Mouse (Mus musculus) cerebral cortex, adult 2 months (tissue): Measurements from ENCODE around the gene Spon1.

ENCODE experiments used
- WGBS: fragments of 180-500 bp; shearing (Covaris S2); methylation state at CpG from one replicate; pipeline ENCODE4 v1.1.7; 2018; 5-methylcytosine and 5-hydroxymethylcytosine counted together

Gene Spon1

DNA sequence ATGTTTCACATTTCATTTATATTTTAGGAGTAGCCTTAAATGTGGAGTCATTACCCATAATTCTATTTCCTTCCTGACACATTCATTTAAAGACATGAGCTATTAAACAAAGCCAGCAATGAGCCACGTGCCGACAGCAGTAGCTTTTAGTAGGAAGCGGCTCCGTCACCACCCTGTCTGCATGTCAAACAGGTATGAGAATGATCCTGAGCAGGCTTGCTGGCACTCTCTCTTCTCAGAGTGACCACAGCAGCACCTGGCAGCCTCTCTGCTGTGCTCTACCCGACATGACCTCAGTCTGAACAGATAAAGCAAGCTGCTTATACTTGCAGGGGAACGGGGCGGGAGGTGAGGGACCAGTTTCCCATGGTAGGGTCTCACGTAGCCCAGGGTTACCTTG, 297.7 kb downstream of the Spon1 start:
- WGBS = 39% methylated on average over 8 of the region's 8 CpGs

DNA sequence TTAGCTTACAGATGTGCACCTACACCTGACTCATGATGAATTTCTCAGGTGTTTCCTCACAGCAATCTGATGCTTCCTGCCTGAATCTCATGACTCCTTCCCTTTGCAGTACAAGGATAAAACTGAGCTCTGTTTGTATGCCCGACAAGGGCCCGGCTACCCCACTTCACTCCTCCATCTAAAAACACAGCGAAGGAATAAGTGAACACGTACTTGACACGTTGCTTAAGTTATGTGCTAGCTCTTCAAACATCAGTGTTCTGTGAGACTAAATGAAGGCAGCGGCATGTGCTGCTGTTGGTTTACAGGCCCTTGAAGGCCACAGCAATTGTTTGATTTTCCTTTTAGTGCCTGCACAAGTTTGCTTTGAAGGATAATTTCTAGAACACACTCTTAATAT, 298.2 kb downstream of the Spon1 start:
- 55% methylated on average over 6 of the region's 6 CpGs for WGBS

DNA sequence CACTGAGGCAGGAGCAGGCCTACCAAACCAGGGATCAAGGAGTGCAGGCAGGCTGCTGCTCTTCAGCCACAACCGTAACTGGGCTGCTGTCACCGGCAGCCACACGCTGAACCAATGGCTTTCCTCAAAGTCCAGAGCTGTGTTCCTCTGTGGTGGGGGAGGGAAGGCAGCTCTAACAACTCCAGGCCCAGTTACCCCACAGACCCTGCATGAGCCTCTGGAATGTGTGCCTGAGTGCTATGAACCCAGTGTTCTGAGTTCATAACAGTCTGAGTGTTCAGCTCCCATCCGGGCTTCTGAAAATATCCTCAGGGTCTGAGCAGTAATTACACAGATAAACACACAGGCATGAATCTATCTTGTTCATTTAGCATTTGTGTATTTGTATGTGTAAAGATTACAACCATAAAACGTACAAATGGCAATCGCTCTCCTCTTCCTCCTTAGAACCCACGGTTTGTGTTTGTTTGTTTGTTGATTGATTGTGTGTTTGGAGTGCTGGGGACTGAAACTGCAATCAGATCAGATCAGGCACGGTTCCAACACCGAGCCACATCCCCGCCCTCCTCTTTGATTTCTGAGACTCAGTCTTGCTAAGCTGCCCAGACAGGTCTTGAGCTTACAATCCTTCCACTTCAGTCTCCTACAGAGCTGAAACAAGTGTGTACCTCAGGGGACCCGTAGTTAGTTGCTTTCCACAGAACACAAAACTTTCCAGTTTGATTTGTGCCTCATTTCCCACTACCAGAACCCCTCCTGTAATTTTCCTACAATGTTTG, 299.8 kb downstream of the Spon1 start:
- WGBS = 43% methylated on average over 11 of the region's 11 CpGs

GRCm38 (mm10) chr7:114066529-114067178, 300.9 kb downstream of the Spon1 start:
- whole genome bisulfite sequencing = 8% methylated on average over 14 of the region's 14 CpGs

DNA sequence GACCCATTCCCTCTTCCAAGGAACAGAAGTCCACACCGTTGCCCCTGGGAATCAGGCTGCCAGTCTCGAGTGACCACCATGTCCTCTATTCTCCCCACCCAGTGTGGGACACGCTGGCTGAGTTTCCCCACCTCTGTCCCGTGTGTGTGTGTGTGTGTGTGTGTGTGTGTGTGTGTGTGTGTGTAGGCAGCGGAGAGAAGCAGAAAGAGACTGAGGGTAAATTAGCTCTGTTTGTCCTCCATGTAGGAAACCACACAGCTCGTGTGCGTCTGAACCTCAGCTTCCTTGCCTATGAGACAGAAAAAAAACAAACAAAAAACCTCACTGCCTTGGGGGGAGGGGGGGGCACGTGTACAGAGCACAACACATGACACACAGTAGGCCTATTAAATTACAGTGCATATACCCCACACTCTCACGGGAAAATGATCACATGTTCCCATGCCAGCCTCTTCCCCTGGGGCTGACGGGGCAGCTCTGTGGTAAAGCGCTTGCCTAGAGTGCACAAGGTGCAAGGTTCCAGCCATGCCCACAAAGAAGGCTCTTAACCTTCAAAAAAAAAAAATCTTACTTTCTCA, 303.2 kb downstream of the Spon1 start:
- 69% methylated on average over 11 of the region's 11 CpGs for WGBS

- 79% methylated on average over 11 of the region's 11 CpGs for WGBS
Measured at GRCm38 (mm10) chr7:114069726-114070457, 304.1 kb downstream of the Spon1 start.

DNA sequence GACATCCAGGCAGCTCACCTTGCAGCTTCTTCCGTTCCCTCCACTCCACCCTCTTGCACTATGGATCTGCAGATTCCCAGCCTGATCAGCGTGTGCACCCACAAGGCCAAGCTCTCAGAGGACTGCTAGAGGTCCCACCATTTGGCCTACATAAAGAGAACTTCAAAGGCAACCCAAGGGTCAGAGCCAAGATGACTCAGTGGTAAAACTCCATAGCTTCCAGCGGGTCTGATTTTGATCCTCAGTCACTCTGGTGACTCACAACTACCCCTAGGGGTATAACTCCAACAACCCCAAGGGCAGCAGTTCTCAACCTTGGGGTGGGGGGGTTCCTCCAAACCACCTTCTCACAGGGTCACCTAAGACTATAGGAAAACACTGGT, 304.7 kb downstream of the Spon1 start:
- WGBS = 88% methylated on average over 3 of the region's 3 CpGs

DNA sequence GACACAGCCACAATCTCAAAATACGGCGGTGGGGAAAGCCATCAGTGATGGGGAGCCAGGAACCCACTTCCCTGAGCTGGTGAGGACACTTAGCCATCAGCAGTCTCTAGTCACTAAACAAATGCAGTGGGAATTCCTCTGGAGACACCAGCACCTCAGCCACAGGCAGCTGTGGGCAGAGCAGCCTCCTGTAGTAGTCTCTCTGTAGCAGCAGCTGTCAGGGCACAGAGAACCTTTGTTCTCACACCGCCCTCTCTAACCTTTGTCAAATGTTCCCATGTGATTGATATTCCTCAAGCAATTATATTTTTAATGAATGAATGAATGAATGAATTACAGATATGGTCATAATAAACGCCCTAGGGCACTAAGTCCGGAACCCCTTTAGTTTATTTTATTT, 305.6 kb downstream of the Spon1 start:
- 74% methylated on average over 5 of the region's 5 CpGs for WGBS

- WGBS = 26% methylated on average over 13 of the region's 13 CpGs
Measured at GRCm38 (mm10) chr7:114071851-114072616, 306.2 kb downstream of the Spon1 start.

GRCm38 (mm10) chr7:114074133-114074532, 308.3 kb downstream of the Spon1 start:
- 88% methylated on average over 7 of the region's 7 CpGs for WGBS

GRCm38 (mm10) chr7:114074595-114074994, 308.8 kb downstream of the Spon1 start:
- 92% methylated on average over 2 of the region's 2 CpGs for WGBS

- WGBS = 90% methylated on average over 4 of the region's 4 CpGs
Measured at GRCm38 (mm10) chr7:114079343-114079742, 313.5 kb downstream of the Spon1 start.

GRCm38 (mm10) chr7:114080250-114080649, 314.5 kb downstream of the Spon1 start:
- WGBS = 95% methylated on average over 5 of the region's 5 CpGs

GRCm38 (mm10) chr7:114081633-114082420, 316.0 kb downstream of the Spon1 start:
- WGBS = 53% methylated on average over 21 of the region's 21 CpGs

GRCm38 (mm10) chr7:114083088-114083487, 317.3 kb downstream of the Spon1 start:
- WGBS = 93% methylated on average over 2 of the region's 2 CpGs

- WGBS = 77% methylated on average over 3 of the region's 3 CpGs
Measured at GRCm38 (mm10) chr7:114083760-114084159, 318.0 kb downstream of the Spon1 start.

DNA sequence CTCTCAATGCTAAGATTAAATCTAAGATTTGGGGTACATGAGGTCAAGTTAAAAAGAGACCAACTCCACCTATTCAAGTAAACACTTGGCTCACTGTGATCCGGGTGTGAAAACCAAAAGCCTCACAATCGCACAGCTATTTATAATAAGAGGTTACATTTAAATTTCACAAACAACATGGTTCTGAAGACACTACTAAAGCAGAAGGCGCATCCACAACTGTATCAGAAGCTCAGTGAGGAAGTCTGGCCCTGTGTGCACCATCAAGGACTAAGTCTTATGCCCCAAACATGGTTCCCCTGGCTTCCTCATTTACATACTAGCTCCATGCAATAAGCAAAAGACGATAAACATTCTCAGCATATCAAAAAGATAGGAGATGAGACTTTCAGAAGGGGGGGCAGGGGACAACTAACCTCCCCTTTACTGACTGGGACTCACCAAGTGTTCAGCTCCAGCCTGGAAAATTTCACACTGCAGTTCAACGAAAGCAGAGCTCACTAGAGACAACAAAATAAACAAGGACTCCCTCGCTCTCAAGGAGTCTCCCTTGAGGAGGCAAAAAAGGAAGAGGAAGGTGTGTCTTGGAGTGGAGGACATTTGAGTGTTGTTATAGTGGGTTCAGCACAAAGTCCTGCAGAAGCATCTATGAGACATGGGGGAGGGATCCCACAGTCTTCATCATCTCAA, 320.4 kb downstream of the Spon1 start:
- 54% methylated on average over 6 of the region's 6 CpGs for WGBS

DNA sequence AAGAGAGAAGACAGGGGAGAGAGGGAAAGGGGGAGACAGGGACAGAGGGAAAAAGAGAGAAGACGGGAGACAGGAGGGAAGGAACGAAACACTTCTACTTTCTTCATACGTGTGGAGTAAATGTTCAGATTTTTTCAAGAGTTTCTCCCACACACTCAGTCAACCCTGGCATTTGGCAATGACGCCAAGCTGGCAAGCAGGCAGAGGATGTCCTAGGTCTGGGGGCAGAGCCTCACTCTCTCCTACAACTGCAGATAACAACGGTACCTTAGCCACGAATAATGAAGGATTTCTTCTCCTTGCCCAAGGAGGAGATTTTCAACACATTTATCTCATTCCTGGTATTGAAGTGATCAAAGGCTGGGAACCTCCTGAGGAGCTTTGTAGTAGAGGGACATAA, 321.5 kb downstream of the Spon1 start:
- 33% methylated on average over 6 of the region's 6 CpGs for WGBS

DNA sequence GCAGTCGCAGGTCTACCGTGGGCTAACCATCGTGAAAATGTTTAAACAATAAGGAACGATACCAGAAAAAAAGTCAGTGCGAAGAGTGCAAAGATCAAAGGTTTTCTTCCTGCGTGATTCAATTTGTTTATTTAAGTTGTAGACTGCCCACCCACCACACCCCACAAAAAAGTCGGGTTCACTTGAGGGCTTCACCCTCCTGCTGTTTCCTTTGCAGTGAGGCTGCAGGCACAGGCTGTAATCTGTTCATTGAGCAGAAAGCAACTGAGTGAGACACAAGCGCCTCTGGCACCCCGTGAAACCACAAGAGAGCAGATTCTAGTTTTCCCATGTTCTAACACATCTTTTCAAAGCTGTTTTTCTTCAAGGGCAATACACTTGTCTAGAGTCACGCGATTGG, 322.2 kb downstream of the Spon1 start:
- 39% methylated on average over 11 of the region's 11 CpGs for WGBS

- WGBS = 72% methylated on average over 5 of the region's 5 CpGs
Measured at GRCm38 (mm10) chr7:114088918-114089317, 323.1 kb downstream of the Spon1 start.
